Mouse (Mus musculus): ENCODE data around the gene Iqsec1.

Iqsec1 gene

DNA sequence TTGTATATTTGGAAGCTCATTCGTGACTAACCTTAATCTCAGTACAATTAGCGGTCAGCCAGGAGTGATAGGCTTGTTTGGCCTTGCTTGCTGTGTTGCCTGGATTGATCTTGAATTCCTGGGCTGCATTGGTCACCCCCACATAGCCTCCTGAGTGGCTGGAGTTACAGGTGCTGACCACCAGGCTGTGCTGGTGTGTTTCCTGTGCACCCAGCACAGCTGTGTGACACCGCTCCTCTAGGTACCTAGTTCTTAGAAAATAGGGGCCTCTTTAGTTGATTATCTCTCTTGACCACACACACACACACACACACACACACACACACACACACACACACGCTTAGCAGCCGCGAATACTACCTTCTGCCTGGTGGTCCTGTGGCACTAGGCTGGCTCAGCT is 380.3 kb downstream of the Iqsec1 start:
- DNase-seq: no peak

DNA sequence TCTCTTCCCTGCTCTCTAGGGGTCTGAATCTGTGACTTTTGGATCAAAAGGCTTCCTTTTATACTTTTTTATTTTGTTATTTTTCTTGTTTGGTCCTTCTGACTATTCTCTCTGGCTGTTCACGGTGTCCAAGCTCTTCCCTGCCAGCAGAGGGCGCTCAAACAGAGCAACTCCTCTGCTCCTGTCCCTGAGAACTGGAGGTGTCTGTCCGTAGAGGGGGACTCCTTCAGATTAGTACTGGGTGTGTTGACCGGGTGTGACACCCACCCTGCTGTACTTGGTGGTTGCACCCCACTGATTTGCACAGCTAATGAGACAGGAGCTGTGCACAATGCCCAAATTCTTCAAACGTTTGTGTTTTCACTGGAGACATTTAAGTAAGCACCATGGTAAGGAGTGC is 381.3 kb downstream of the Iqsec1 start:
- DNase-seq: peak; percentile 49

DNA sequence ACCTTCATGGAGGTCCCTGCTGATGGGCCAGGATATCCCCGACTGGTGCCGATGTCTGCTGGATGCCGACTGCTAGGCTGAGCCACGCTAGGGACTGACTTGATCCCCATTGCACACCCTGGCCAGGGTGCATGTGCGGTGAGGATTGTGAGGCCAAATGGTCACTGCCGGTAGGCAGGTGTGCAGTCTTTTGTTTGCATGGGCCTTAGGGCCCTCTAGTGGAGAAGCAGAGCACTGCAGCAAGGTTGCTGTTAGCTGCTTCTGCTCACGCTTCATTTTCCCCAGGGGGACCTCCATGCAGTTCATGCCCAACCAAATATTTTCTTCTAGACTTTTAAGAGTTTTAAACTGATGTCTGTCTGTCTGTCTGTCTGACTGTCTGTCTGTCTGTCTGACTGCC is 381.9 kb downstream of the Iqsec1 start:
- DNase-seq: peak; percentile 65
